In genomic region chr5:111749599-111749998, GRCm38 (mm10) we compare ENCODE assay signal across 21 mouse cellular contexts. TPM values are rescaled to one million over a fixed set of nuclear protein-coding genes. Genes with fewer than 3 reads are reported as not detected.
DNase-seq lines count a peak whose midpoint lies in the region; ATAC-seq and TF ChIP-seq lines count a peak whose summit lies in the region.
"Had no signal": no experiment of that assay in that cellular context is flagged by ENCODE, and none has a peak within 500 bp of the region (broad histone marks: within the 10 kb centered on the region; RNA-seq: fewer than 3 reads in every experiment).

No protein-coding gene starts in this region.

- no peak overlapping the region for H3K4me3 ChIP-seq in hindbrain, embryonic 14.5 days (replicated peaks; ENCODE audit: low read length)
- no peak overlapping the region for H3K4me3 ChIP-seq in hindbrain, postnatal 0 days (ENCODE audit: low read length)
- no peak overlapping the region for H3K4me3 ChIP-seq in forebrain, embryonic 13.5 days
- no peak overlapping the region for H3K4me3 ChIP-seq in forebrain, embryonic 15.5 days
- H3K4me3 ChIP-seq in midbrain, embryonic 14.5 days (replicated peaks; ENCODE audit: low read depth, low read length), result no peak overlapping the region
- H3K4me3 ChIP-seq: embryonic facial prominence, embryonic 13.5 days; left cerebral cortex, adult 2 months; limb, embryonic 13.5 days had no signal

- 84% methylated on average over 5 of the region's 5 CpGs for WGBS in hindbrain, embryonic 14.5 days
- 81% methylated on average over 5 of the region's 5 CpGs for WGBS in hindbrain, postnatal 0 days
- 85% methylated on average over 5 of the region's 5 CpGs for WGBS in forebrain, embryonic 13.5 days
- 57% methylated on average over 5 of the region's 5 CpGs for WGBS in forebrain, embryonic 15.5 days
- WGBS in midbrain, embryonic 14.5 days, result 77% methylated on average over 5 of the region's 5 CpGs

- H3K36me3 ChIP-seq in hindbrain, embryonic 14.5 days (replicated peaks; ENCODE audit: control insufficient read depth, insufficient read depth), result no peaks in the 10 kb centered on the region
- H3K36me3 ChIP-seq in hindbrain, postnatal 0 days (ENCODE audit: insufficient read depth, low read length), result no peaks in the 10 kb centered on the region
- peaks cover 16% of the 10 kb centered on the region; the same call in 1 of the 2 replicates for H3K36me3 ChIP-seq in forebrain, embryonic 13.5 days (ENCODE audit: poor library complexity, severe bottlenecking)
- no peaks in the 10 kb centered on the region for H3K36me3 ChIP-seq in forebrain, embryonic 15.5 days
- H3K36me3 ChIP-seq in midbrain, embryonic 14.5 days (ENCODE audit: control insufficient read depth, insufficient read depth, low read length), result 0 out of 2 replicates have a peak, but pooled peaks cover under 1% of the 10 kb centered on the region
- H3K36me3 ChIP-seq: embryonic facial prominence, embryonic 13.5 days; limb, embryonic 13.5 days had no signal

- H3K4me2 ChIP-seq in hindbrain, embryonic 14.5 days (replicated peaks), result no peak overlapping the region
- no peak overlapping the region for H3K4me2 ChIP-seq in hindbrain, postnatal 0 days (ENCODE audit: low read depth, low read length)
- no peak overlapping the region for H3K4me2 ChIP-seq in forebrain, embryonic 13.5 days
- no peak overlapping the region for H3K4me2 ChIP-seq in forebrain, embryonic 15.5 days (replicated peaks)
- H3K4me2 ChIP-seq in midbrain, embryonic 14.5 days (ENCODE audit: low read length), result no peak overlapping the region
- H3K4me2 ChIP-seq: embryonic facial prominence, embryonic 13.5 days; limb, embryonic 13.5 days had no signal

- no peak for ATAC-seq in hindbrain, embryonic 14.5 days (ENCODE audit: low FRiP score)
- ATAC-seq in hindbrain, postnatal 0 days, result no peak
- no peak for ATAC-seq in forebrain, embryonic 13.5 days
- no peak for ATAC-seq in forebrain, embryonic 15.5 days (replicated peaks)
- no peak for ATAC-seq in midbrain, embryonic 14.5 days (ENCODE audit: low FRiP score, low TSS enrichment)
- ATAC-seq: activated CD4-positive, CD25-positive, alpha-beta regulatory T cell, adult 4 months had no signal

- no peak for DNase-seq in hindbrain, embryonic 14.5 days (ENCODE audit: low spot score)
- no peak for DNase-seq in hindbrain, postnatal 0 days (ENCODE audit: low spot score)
- no peak for DNase-seq in midbrain, embryonic 14.5 days
- no peak for DNase-seq in urinary bladder, postnatal 36 days (ENCODE audit: low spot score in 2 of 2)
- DNase-seq in liver, result no peak
- DNase-seq in layer of hippocampus, postnatal 25 days (ENCODE audit: extremely low spot score in 1 of 2, low spot score in 1 of 2), result no peak
- DNase-seq: cerebellum, postnatal 36 days; gastrocnemius, postnatal 36 days; kidney, adult 2 months; lung, adult 18-20 months; right cerebral cortex, adult 18-20 months; spleen, adult 18-20 months had no signal

- H3K27me3 ChIP-seq in hindbrain, embryonic 14.5 days (ENCODE audit: control insufficient read depth, insufficient read depth, low read length), result no peaks in the 10 kb centered on the region
- H3K27me3 ChIP-seq in hindbrain, postnatal 0 days (ENCODE audit: insufficient read depth, low read length), result no peaks in the 10 kb centered on the region
- no peaks in the 10 kb centered on the region for H3K27me3 ChIP-seq in forebrain, embryonic 13.5 days
- H3K27me3 ChIP-seq in forebrain, embryonic 15.5 days, result no peaks in the 10 kb centered on the region
- no peaks in the 10 kb centered on the region for H3K27me3 ChIP-seq in midbrain, embryonic 14.5 days (ENCODE audit: control insufficient read depth, insufficient read depth, low read length)

- no peaks in the 10 kb centered on the region for H3K9me3 ChIP-seq in hindbrain, embryonic 14.5 days (ENCODE audit: control insufficient read depth, low read length)
- H3K9me3 ChIP-seq in hindbrain, postnatal 0 days (ENCODE audit: low read length), result no peaks in the 10 kb centered on the region
- H3K9me3 ChIP-seq in forebrain, embryonic 13.5 days (replicated peaks), result 0 out of 2 replicates have a peak, but pooled peaks cover 3% of the 10 kb centered on the region
- no peaks in the 10 kb centered on the region for H3K9me3 ChIP-seq in forebrain, embryonic 15.5 days
- no peaks in the 10 kb centered on the region for H3K9me3 ChIP-seq in midbrain, embryonic 14.5 days (ENCODE audit: control insufficient read depth, low read length)
- H3K9me3 ChIP-seq: embryonic facial prominence, embryonic 13.5 days had no signal

- peaks cover 19% of the 10 kb centered on the region; the same call in 1 of the 2 replicates for H3K4me1 ChIP-seq in hindbrain, embryonic 14.5 days (replicated peaks; ENCODE audit: control insufficient read depth, insufficient read depth, low read length)
- no peaks in the 10 kb centered on the region for H3K4me1 ChIP-seq in hindbrain, postnatal 0 days (ENCODE audit: insufficient read depth, low read length)
- H3K4me1 ChIP-seq in forebrain, embryonic 13.5 days, result peaks cover 40% of the 10 kb centered on the region
- peaks cover 46% of the 10 kb centered on the region for H3K4me1 ChIP-seq in forebrain, embryonic 15.5 days
- H3K4me1 ChIP-seq in midbrain, embryonic 14.5 days (ENCODE audit: control insufficient read depth, insufficient read depth, low read length), result peaks cover 33% of the 10 kb centered on the region

- H3K9ac ChIP-seq in hindbrain, embryonic 14.5 days, result no peak overlapping the region
- no peak overlapping the region for H3K9ac ChIP-seq in hindbrain, postnatal 0 days (replicated peaks; ENCODE audit: low read length)
- no peak overlapping the region for H3K9ac ChIP-seq in forebrain, embryonic 13.5 days
- H3K9ac ChIP-seq in forebrain, embryonic 15.5 days (replicated peaks), result no peak overlapping the region
- 0 out of 2 replicates have a peak overlapping the region, but pooled peaks have one; percentile 17 for H3K9ac ChIP-seq in midbrain, embryonic 14.5 days (replicated peaks; ENCODE audit: low read length)
- H3K9ac ChIP-seq: embryonic facial prominence, embryonic 13.5 days; limb, embryonic 13.5 days had no signal

- TF ChIP-seq CTCF in hindbrain, postnatal 0 days (IDR thresholded peaks at IDR 0.05; ENCODE audit: low read depth), result no peak

- H3K27ac ChIP-seq in hindbrain, embryonic 14.5 days, result peak overlapping the region; percentile 68
- H3K27ac ChIP-seq in hindbrain, postnatal 0 days, result no peak overlapping the region
- peak overlapping the region; percentile 92 for H3K27ac ChIP-seq in forebrain, embryonic 13.5 days
- peak overlapping the region; percentile 93 for H3K27ac ChIP-seq in forebrain, embryonic 15.5 days (replicated peaks)
- H3K27ac ChIP-seq in midbrain, embryonic 14.5 days (replicated peaks; ENCODE audit: low read depth, low read length), result peak overlapping the region; percentile 86
- H3K27ac ChIP-seq: embryonic facial prominence, embryonic 13.5 days; left cerebral cortex, adult 2 months; limb, embryonic 13.5 days had no signal

RNA-seq across cellular contexts. Expression of gene Gm26897, which starts 15.9 kb away (rescaled TPM):
- not detected in 2 replicates for polyA plus RNA-seq in hindbrain, embryonic 14.5 days (2014; fragmentation: Nextera tagmentation; extraction: Ambion mirVana)
- total RNA-seq in hindbrain, postnatal 0 days (2014; rRNA removed), result not detected in 2 replicates
- not detected in 2 replicates for polyA plus RNA-seq in hindbrain, postnatal 0 days (2015; fragmentation: Nextera tagmentation; extraction: Ambion mirVana)
- not detected in 2 replicates for polyA plus RNA-seq in forebrain, embryonic 13.5 days (2015; fragmentation: Nextera tagmentation; extraction: Ambion mirVana)
- polyA plus RNA-seq in forebrain, embryonic 15.5 days (2015; fragmentation: Nextera tagmentation; extraction: Ambion mirVana), result not detected in 2 replicates
- not detected in 2 replicates for polyA plus RNA-seq in midbrain, embryonic 14.5 days (2014; fragmentation: Nextera tagmentation; extraction: Ambion mirVana)
- total RNA-seq in layer of hippocampus, postnatal 25 days (2021), result not detected
- total RNA-seq: gastrocnemius, postnatal 36 days; left cerebral cortex, adult 2 months; megakaryocyte, adult 5-6 weeks had no signal
- polyA plus RNA-seq: activated CD4-positive, CD25-positive, alpha-beta regulatory T cell, adult 4 months; embryonic facial prominence, embryonic 13.5 days; kidney, adult 2 months; large intestine, adult 2 months; limb, embryonic 13.5 days; neural tube, embryonic 14.5 days had no signal
